Mouse (Mus musculus) liver, adult (tissue): Measurements from ENCODE around the gene Sesn3.

Source experiments
- GATA4 ChIP-seq: IDR thresholded peaks from 2 replicates; pipeline ENCODE4 v1.6.1; 2014; ENCODE audit warnings: mild to moderate bottlenecking, low read length; ENCODE audit not compliant: insufficient replicate concordance

Sesn3 gene

DNA sequence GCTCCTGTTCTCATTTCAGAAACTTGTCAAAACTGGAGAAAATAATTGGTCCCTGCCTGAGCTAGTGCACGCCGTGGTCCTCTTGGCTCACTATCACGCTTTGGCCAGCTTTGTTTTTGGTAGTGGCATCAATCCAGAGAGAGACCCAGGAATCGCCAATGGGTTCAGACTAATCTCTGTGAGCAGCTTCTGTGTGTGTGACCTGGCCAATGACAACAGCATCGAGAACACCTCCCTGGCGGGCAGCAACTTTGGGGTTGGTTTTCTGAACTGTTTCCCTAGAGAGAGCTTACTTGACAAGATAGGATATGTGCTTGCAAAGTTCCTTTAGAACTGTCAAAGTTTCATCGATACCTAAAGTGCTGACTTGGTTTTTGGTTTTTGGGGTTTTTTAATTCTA is 39.6 kb downstream of the Sesn3 start:
- TF ChIP-seq GATA4, result no peak

DNA sequence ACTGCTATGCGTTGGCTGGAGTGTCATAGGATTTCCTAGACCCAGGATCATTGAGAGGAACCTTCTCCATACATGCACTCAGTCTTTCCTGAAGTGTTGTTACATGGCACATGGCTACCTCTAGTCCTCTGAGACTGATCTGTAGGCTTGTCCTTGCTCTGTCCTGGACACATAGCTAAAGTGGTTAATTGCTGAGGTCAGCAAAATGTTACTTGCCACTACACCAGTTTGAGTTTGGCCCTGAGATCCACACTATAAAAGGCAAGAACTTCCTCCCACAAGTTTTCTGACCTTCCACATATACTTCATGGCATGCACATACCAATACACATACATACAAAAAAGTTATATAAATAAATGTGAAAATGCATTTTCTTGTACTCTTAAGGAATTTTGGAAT is 41.8 kb downstream of the Sesn3 start:
- TF ChIP-seq GATA4, result no peak

DNA sequence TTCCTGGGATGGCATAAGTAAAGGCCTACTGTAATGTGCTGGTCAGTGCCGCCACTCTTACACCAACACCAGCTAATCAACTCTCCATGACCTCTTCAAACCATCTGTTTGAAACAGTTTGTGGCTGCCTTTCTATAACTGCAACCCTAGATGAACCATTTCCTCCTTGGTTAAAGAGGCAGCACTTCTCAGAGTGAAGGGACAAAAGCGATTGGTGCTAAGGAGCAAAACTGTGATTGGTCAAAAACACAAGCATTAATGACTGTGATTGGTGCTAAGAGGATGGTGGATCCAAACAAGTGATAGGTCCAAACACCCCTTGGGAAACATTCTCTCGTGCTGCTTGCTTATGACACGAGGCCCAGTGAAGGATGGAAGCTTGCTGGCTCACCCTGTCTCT is 61.0 kb downstream of the Sesn3 start:
- no peak for TF ChIP-seq GATA4

DNA sequence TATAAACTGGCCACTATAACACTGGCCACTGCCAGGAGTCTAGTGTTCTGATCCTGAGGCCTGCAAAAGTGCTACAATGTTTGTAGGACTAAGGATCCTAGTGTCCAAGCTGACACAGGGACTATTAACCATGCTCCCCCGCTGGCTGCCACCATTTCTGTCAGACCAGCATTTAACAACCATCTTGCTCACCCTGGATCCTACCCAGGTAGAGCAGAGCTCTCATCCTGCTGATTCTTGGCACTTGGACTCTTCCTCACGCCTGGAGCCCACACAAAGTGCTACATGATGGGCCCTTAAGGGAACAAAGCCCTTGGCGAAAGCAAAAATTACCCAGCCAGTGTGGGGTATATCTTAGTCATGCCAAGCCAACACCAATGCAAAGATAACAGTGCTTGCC is 62.0 kb downstream of the Sesn3 start:
- no peak for TF ChIP-seq GATA4

DNA sequence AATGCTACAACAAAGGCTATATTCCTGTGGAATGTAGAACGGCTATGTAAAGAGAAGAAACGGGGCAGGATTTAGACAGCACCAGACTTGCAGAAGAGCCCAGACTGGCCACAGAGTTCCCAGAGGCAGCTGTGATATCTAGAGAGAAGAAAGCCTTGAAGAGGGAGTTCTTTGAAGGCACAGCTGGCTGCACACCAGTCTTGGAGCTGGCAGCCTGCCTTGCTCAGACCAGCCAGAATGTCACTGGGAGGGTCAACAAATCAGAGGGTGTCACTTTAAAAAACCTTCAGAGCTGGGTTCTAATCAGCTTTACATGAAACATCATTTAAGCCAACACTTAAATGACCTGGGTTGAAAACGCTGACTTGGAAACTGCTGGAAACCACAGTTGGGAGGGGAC is 63.8 kb downstream of the Sesn3 start:
- TF ChIP-seq GATA4, result no peak

DNA sequence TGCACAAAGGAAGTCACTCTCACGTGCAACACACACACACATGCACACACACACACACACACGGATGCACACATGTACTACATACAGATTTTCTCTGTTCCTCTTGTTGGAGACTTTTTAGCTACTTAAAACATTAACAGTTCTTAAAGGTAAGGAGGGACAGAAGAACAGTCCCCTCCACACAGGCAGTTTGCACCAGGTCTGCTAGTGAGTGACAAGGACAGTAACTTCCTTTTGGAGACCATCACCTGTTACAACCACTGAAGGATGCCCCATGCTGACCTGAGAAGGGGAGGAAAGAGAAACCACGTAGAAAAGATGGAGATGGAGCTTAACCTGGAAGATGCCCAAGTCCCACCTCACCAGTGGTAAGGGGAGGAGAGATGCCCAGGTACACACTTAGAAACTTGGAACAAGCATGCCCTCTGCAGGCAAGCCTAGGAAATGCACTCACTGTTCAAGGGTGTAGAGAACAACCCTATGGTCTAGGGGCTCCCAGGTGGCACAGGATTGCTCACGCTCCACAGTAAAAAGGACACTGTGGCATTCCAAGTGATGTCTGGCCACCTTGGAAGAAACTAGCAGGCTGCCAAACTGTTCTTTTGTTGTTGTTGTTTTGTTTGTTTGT is 67.3 kb downstream of the Sesn3 start:
- no peak for TF ChIP-seq GATA4

- TF ChIP-seq GATA4, result no peak
These were observed 73.5 kb downstream of the Sesn3 start for GRCm38 (mm10) chr9:14348416-14348815.

DNA sequence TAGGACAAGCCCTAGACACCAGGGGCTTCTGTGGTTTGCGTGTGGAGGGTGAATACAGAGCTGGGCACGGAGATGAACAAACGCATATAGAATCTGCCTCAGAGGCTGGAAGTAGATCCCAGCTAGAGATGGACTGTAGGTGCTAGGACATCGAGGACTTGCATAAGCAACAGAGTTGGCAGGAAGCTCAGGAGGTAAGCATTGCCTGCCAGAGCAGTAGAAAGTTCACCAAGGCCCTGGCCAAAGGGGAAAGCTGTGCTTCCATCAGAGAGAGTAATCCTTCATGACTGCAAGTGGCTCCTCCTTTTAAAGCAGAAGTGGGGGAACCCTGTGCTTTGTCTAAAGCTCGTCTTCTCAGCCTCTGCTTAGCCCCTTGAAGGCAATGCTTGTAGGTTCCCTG is 74.5 kb downstream of the Sesn3 start:
- TF ChIP-seq GATA4, result no peak

DNA sequence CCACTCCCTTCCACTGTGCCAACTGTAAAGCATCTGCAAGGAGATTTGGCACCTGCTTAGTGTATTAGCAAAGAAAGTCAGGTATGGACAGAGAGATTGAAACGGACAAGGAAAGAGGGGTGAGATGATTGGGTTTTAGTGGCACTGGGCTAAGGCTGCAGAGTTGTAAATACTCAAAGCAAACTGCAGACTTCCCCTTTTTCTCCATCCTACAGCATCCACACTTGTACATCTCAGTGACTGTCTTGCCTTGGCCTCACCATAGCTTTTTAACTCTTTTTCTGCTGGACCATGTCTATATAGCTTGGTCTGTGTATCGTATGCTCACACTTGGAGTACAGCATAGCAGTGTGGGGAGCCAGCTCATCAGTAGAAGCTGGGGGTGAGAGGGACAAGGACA is 75.9 kb downstream of the Sesn3 start:
- no peak for TF ChIP-seq GATA4

GRCm38 (mm10) chr9:14352337-14352736 is 77.5 kb downstream of the Sesn3 start:
- TF ChIP-seq GATA4, result no peak

- no peak for TF ChIP-seq GATA4
These were observed 80.0 kb downstream of the Sesn3 start for GRCm38 (mm10) chr9:14354852-14355251.

- TF ChIP-seq GATA4, result no peak
These were observed 82.2 kb downstream of the Sesn3 start for GRCm38 (mm10) chr9:14357033-14357432.

- no peak for TF ChIP-seq GATA4
These were observed 87.4 kb downstream of the Sesn3 start for GRCm38 (mm10) chr9:14362068-14362768.

- no peak for TF ChIP-seq GATA4
These were observed 88.7 kb downstream of the Sesn3 start for GRCm38 (mm10) chr9:14363540-14363939.

- no peak for TF ChIP-seq GATA4
These were observed 89.9 kb downstream of the Sesn3 start for GRCm38 (mm10) chr9:14364719-14365118.

- TF ChIP-seq GATA4, result no peak
These were observed 90.7 kb downstream of the Sesn3 start for GRCm38 (mm10) chr9:14365481-14366125.

GRCm38 (mm10) chr9:14367850-14368249 is 93.0 kb downstream of the Sesn3 start:
- no peak for TF ChIP-seq GATA4

DNA sequence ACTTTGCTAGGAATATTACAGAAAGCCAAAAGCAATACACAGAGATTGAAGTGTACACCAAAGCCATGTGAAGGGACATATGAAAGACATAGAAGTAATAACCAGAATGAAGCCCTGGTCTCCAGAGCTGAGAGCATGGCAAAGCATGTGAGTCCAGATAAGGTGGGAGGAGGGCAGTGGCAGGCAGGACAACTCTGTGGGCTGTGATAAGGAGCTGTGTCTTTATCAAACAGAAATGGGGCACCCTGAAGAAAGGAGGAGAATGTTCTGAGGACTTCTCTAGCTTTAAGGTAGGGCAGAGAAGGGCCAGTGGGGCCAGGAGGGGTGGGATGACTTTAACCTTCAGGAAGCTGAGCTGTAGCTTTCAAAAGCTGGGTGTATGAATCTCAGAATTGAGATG is 94.4 kb downstream of the Sesn3 start:
- no peak for TF ChIP-seq GATA4
